Mouse (Mus musculus): ENCODE results near the gene Nat8f4. TPM values are rescaled to one million over a fixed set of nuclear protein-coding genes. Genes with fewer than 3 reads are reported as not detected.

Nat8f4 gene
- 3.9 and 5.7 TPM in 2 replicates for polyA plus RNA-seq (2012; rRNA removed)

DNA sequence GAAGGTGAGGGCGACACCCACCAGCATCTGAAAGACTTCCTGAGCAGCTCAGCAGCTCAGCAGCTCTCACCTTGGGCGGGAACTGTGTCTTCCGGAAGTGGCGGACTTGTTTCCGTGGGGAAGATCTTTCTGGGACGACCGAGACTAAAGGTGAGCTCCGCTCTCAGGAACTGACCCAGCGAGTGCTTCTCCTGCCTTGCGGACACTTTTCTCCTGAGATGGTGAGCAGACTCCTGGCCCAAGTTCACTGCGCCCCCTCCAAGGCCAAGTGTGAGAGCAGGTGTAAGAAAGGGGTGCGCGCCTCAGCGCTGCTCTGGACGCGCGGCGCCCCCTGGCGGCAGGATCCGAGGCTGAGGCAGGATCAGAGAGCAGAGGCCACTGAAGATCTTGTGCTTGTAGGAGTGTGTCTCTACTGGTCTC, at the start of gene Nat8f4:
Nat8f4 (minus strand) TSS at position 243 of the 420 bp plus-strand sequence.

DNA sequence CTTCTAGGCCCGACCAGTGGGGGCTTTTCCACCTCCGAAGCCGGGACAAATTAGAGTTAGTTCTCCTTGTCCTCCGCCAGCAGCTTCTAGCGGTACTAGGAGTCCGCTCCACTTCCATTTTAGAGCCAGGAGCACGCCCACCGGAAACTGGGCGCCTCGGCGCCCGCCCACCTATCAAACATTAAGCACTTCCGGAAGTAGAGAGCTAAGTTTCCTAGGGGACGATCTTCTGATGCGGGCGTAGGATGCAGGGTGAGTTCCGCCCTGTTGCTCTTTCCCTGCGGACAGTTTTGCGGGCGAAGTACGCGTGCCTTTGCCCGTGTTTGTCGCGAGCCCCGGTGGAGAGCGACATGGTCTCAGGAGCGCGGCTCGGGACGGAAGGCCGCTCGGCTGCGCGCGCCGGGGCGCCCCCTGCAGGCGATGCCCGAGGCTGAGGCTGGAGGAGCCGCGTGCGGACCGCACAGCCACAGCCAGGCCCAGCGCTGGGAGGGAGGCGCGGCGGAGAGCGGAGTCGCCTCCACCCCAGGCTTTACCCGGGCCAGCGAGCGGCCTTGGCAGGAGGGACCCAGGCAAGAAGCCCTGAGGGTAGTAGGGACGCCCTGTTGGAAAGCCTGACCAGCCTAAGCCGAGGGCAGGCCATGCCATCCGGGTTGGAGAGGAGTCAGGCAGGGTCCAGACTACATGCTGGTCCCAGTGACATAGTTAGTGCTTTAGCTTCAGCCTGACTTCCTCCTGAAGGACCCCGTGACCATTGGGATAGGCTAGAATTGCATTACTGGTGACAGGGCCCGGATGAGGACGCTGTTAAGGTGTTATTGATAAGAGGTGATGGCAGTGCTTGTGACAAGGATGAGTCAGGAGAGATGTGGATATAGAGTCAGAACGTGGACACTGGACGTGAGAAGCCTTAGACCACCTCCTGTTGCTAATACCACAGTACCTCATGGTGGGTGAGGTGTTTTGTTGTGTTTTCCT, 11.1 kb upstream of the Nat8f4 start, which contains the start of gene Nat8f1:
Nat8f1 (minus strand) TSS at position 149 of the 975 bp plus-strand sequence.

GRCm38 (mm10) chr6:85911587-85911986, 6.9 kb upstream of the Nat8f4 start, which contains the start of gene Tprkb:
Gene Tprkb (plus strand): TSS chr6:85911865.

DNA sequence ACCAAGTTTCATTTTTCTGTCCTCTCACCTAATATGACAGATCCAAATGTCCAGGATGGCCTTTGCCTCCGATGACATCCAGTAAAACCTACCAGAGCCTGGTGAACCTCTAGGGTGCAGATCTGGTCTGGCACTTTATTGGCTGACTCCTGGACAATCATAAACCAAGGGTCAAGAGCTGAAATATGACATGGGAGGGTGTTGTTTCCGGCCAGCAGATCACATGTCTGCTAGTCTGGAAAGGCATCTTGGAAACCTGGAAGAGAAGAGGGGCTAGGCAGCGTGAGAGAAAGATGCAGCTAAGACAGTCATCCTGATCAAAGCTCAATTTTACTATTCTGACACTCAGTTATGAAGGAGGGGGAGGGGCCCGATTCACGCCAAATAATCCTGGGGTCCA, 35.7 kb downstream of the Nat8f4 start, which contains the start of gene Nat8f2:
Nat8f2 (minus strand) TSS at position 153 of the 400 bp plus-strand sequence.

Other genes with a start within 250 kb of the Nat8f4 start
- gene Nat8f7, start 191.7 kb downstream of the Nat8f4 start, polyA plus RNA-seq (2012; rRNA removed), result 0.66 and 1.1 TPM in 2 replicates
- gene Nat8f3, start 139.1 kb downstream of the Nat8f4 start, polyA plus RNA-seq (2012; rRNA removed), result 0.91 and 1.1 TPM in 2 replicates
- 0.29 and 0.39 TPM in 2 replicates for gene Nat8f6, start 83.9 kb downstream of the Nat8f4 start, polyA plus RNA-seq (2012; rRNA removed)
- gene Nat8f5, start 83.9 kb downstream of the Nat8f4 start, polyA plus RNA-seq (2012; rRNA removed), result 0.20 and 0.23 TPM in 2 replicates
- 0.27 and 0.46 TPM in 2 replicates for gene Nat8, start 72.8 kb downstream of the Nat8f4 start, polyA plus RNA-seq (2012; rRNA removed)
- gene Nat8f2, start 35.7 kb downstream of the Nat8f4 start, polyA plus RNA-seq (2012; rRNA removed), result 0.06 and 0.13 TPM in 2 replicates
- gene Tprkb, start 7.0 kb upstream of the Nat8f4 start, polyA plus RNA-seq (2012; rRNA removed), result 6.7 and 6.9 TPM in 2 replicates
- gene Nat8f1, start 10.8 kb upstream of the Nat8f4 start, polyA plus RNA-seq (2012; rRNA removed), result 4.8 and 8.5 TPM in 2 replicates
- 35.3 and 39.8 TPM in 2 replicates for gene Dusp11, start 56.8 kb upstream of the Nat8f4 start, polyA plus RNA-seq (2012; rRNA removed)
- gene Figla, start 111.3 kb upstream of the Nat8f4 start, polyA plus RNA-seq (2012; rRNA removed), result not detected in 2 replicates
- gene Add2, start 123.8 kb upstream of the Nat8f4 start, polyA plus RNA-seq (2012; rRNA removed), result 0.68 and 1.3 TPM in 2 replicates